ENCODE assay signal across 9 mouse cellular contexts in the genomic region with DNA sequence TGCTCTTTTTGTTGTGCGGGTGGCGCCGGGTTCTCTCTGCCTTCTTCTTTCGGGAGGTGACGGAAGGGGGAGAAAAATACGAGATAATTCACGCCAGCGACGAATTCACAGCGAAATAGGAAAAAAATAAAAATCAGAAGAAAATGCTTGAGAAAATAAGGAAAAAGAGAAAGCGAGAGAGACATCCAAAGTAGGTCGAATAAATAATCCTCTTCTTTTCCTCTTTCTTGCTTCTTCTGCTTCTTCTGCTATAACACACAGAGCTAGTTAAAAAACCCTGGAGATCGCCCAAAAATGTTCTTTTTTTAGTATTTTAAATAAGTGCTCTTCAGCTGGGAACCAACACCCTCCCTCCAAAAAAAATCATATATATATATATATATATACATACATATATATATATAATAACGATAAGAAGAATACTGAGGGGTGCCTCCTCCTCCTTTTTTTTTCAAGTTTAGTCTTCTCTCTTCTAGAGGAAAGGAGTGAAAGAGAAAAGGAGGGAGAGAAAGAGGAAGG. TPM values are rescaled to one million over a fixed set of nuclear protein-coding genes. Genes with fewer than 3 reads are reported as not detected.
A peak's percentile ranks its signal among the peaks of the same experiment; 100 is the strongest.
DNase-seq lines count a peak whose midpoint lies in the region; ATAC-seq and TF ChIP-seq lines count a peak whose summit lies in the region.
"Had no signal": no experiment of that assay in that cellular context is flagged by ENCODE, and none has a peak within 500 bp of the region (broad histone marks: within the 10 kb centered on the region; RNA-seq: fewer than 3 reads in every experiment).

TSS of gene Nr2f1 (minus strand) at position 116 of the 519 bp plus-strand sequence.

- H3K4me2 ChIP-seq in heart, embryonic 15.5 days = peak within 1 kb of the TSS; percentile 94
- peak within 1 kb of the TSS; percentile 78 for H3K4me2 ChIP-seq in forebrain, embryonic 13.5 days
- H3K4me2 ChIP-seq in limb, embryonic 12.5 days = peak within 1 kb of the TSS; percentile 89
- H3K4me2 ChIP-seq in stomach, postnatal 0 days (replicated peaks; ENCODE audit: low read depth) = peak within 1 kb of the TSS; percentile 80

- TF ChIP-seq EP300 in stomach, postnatal 0 days (optimal IDR thresholded peaks at IDR 0.05) = no peak

- intact Hi-C loops in heart, postnatal 10 days (cut with DNase I) = loop anchor here (2.0 to 10.0 kb wide), 6 partner anchors 19 to 1232 kb away; no protein-coding TSS in a partner anchor

- H3K9ac ChIP-seq in heart, embryonic 15.5 days = peak within 1 kb of the TSS; percentile 83
- H3K9ac ChIP-seq in forebrain, embryonic 13.5 days = peak within 1 kb of the TSS; percentile 100
- peak within 1 kb of the TSS; percentile 87 for H3K9ac ChIP-seq in limb, embryonic 12.5 days (replicated peaks)
- H3K9ac ChIP-seq in stomach, postnatal 0 days (ENCODE audit: low read length) = peak within 1 kb of the TSS; percentile 87

- H3K9me3 ChIP-seq in heart, embryonic 15.5 days (replicated peaks) = no peaks in the 10 kb centered on the region
- H3K9me3 ChIP-seq in forebrain, embryonic 13.5 days (replicated peaks) = no peaks in the 10 kb centered on the region
- no peaks in the 10 kb centered on the region for H3K9me3 ChIP-seq in limb, embryonic 12.5 days
- H3K9me3 ChIP-seq in stomach, postnatal 0 days (ENCODE audit: control insufficient read depth, low read length) = no peaks in the 10 kb centered on the region

- peaks cover 41% of the 10 kb centered on the region for H3K27me3 ChIP-seq in heart, embryonic 15.5 days
- peaks cover 17% of the 10 kb centered on the region; the same call in 1 of the 2 replicates for H3K27me3 ChIP-seq in forebrain, embryonic 13.5 days
- H3K27me3 ChIP-seq in limb, embryonic 12.5 days = peaks cover 73% of the 10 kb centered on the region
- no peaks in the 10 kb centered on the region; the same call in none of the 2 replicates for H3K27me3 ChIP-seq in stomach, postnatal 0 days (ENCODE audit: control insufficient read depth, insufficient read depth, low read length)
- H3K27me3 ChIP-seq: Patski had no signal

- no peaks in the 10 kb centered on the region for H3K36me3 ChIP-seq in heart, embryonic 15.5 days
- peaks cover 11% of the 10 kb centered on the region for H3K36me3 ChIP-seq in forebrain, embryonic 13.5 days (ENCODE audit: poor library complexity, severe bottlenecking)
- no peaks in the 10 kb centered on the region for H3K36me3 ChIP-seq in limb, embryonic 12.5 days
- H3K36me3 ChIP-seq in stomach, postnatal 0 days (ENCODE audit: control insufficient read depth, insufficient read depth, low read length) = no peaks in the 10 kb centered on the region

- peak within 1 kb of the TSS; percentile 93 for H3K27ac ChIP-seq in heart, embryonic 15.5 days
- peak within 1 kb of the TSS; percentile 100 for H3K27ac ChIP-seq in forebrain, embryonic 13.5 days
- peak within 1 kb of the TSS; percentile 90 for H3K27ac ChIP-seq in limb, embryonic 12.5 days
- H3K27ac ChIP-seq in stomach, postnatal 0 days (replicated peaks) = peak within 1 kb of the TSS; percentile 96

- no peak for ATAC-seq in heart, embryonic 15.5 days (replicated peaks; ENCODE audit: insufficient number of reproducible peaks, insufficient read depth, low FRiP score, low read depth)
- no peak for ATAC-seq in forebrain, embryonic 13.5 days
- ATAC-seq in limb, embryonic 12.5 days (ENCODE audit: insufficient number of reproducible peaks, insufficient read depth, low FRiP score, low TSS enrichment, low read depth) = no peak
- no peak for ATAC-seq in stomach, postnatal 0 days (ENCODE audit: low FRiP score, low TSS enrichment)

- peak within 1 kb of the TSS; percentile 85 for H3K4me3 ChIP-seq in heart, embryonic 15.5 days
- H3K4me3 ChIP-seq in forebrain, embryonic 13.5 days = peak within 1 kb of the TSS; percentile 95
- H3K4me3 ChIP-seq in limb, embryonic 12.5 days (replicated peaks) = peak within 1 kb of the TSS; percentile 71
- peak within 1 kb of the TSS; percentile 76 for H3K4me3 ChIP-seq in stomach, postnatal 0 days (ENCODE audit: low read depth, low read length)

- WGBS in heart, embryonic 15.5 days = under 1% methylated on average over 14 of the region's 14 CpGs
- WGBS in forebrain, embryonic 13.5 days = under 1% methylated on average over 14 of the region's 14 CpGs
- under 1% methylated on average over 14 of the region's 14 CpGs for WGBS in limb, embryonic 12.5 days
- 1% methylated on average over 14 of the region's 14 CpGs for WGBS in stomach, postnatal 0 days

- H3K4me1 ChIP-seq in heart, embryonic 15.5 days (replicated peaks) = peaks cover 30% of the 10 kb centered on the region
- peaks cover 10% of the 10 kb centered on the region for H3K4me1 ChIP-seq in forebrain, embryonic 13.5 days
- H3K4me1 ChIP-seq in limb, embryonic 12.5 days (replicated peaks) = peaks cover 38% of the 10 kb centered on the region
- H3K4me1 ChIP-seq in stomach, postnatal 0 days (replicated peaks; ENCODE audit: control insufficient read depth, insufficient read depth) = no peaks in the 10 kb centered on the region; the same call in 1 of the 2 replicates

- no peak for DNase-seq in heart, postnatal 10 days
- DNase-seq in NIH3T3 (ENCODE audit: low read depth) = peak; percentile 53
- no peak for DNase-seq in stomach, postnatal 0 days (ENCODE audit: low spot score)
- no peak for DNase-seq in spleen, postnatal 36 days (ENCODE audit: low spot score in 2 of 2)
- DNase-seq in spleen, adult 12 weeks (ENCODE audit: low spot score) = no peak

- no peak for TF ChIP-seq CTCF in stomach, postnatal 0 days (IDR thresholded peaks at IDR 0.05; ENCODE audit: low read depth)

RNA-seq across cellular contexts. Expression of gene Nr2f1, which starts in this region (rescaled TPM):
- 3.2 and 4.5 TPM in 2 replicates for polyA plus RNA-seq in heart, embryonic 15.5 days (2015; fragmentation: Nextera tagmentation; extraction: Ambion mirVana)
- 1 to 10 TPM; 6.2 to 6.7 TPM for total RNA-seq in heart, postnatal 10 days (2021)
- polyA plus RNA-seq in forebrain, embryonic 13.5 days (2015; fragmentation: Nextera tagmentation; extraction: Ambion mirVana) = 94.7 and 112 TPM in 2 replicates
- 5.7 and 6.6 TPM in 2 replicates for polyA plus RNA-seq in limb, embryonic 12.5 days (2016; fragmentation: Nextera tagmentation; extraction: Ambion mirVana)
- 5.8 and 6.3 TPM in 2 replicates for polyA plus RNA-seq in stomach, postnatal 0 days (2015; fragmentation: Nextera tagmentation; extraction: Ambion mirVana)

Comparison
In these comparisons a context has a peak if more than half of its experiments do, and no peak if none do; other contexts are left out.
1. RNA of gene Nr2f1 (polyA plus RNA-seq): 94.7 to 112 TPM in forebrain, embryonic 13.5 days; 5.8 to 6.3 TPM in stomach, postnatal 0 days, 5.7 to 6.6 TPM in limb, embryonic 12.5 days and 3.2 to 4.5 TPM in heart, embryonic 15.5 days; every median in the first group is over 10 times any median in the second.
2. Peak in every context shown above with its lines, with median percentiles within 50 percentile points of each other: H3K27ac ChIP-seq, H3K4me2 ChIP-seq, H3K4me3 ChIP-seq and H3K9ac ChIP-seq.